Comparison of ENCODE assay signal across 20 mouse cellular contexts in genomic region chr12:99298242-99298641, GRCm38 (mm10).
DNase-seq lines count a peak whose midpoint lies in the region; ATAC-seq and TF ChIP-seq lines count a peak whose summit lies in the region.
"Had no signal": no experiment of that assay in that cellular context is flagged by ENCODE, and none has a peak within 500 bp of the region (broad histone marks: within the 10 kb centered on the region; RNA-seq: fewer than 3 reads in every experiment).

No protein-coding gene starts in this region.

- no peak overlapping the region for H3K4me3 ChIP-seq in forebrain, embryonic 11.5 days (ENCODE audit: low read depth, low read length)
- no peak overlapping the region for H3K4me3 ChIP-seq in forebrain, embryonic 13.5 days
- no peak overlapping the region for H3K4me3 ChIP-seq in heart, embryonic 10.5 days
- no peak overlapping the region for H3K4me3 ChIP-seq in thymus, adult 2 months (ENCODE audit: control insufficient read depth, insufficient read depth, low read length)
- no peak overlapping the region for H3K4me3 ChIP-seq in myocyte
- H3K4me3 ChIP-seq: embryonic facial prominence, embryonic 10.5 days; embryonic facial prominence, embryonic 12.5 days; forebrain, embryonic 15.5 days had no signal

- H3K4me2 ChIP-seq in forebrain, embryonic 11.5 days (ENCODE audit: low read depth, low read length, severe bottlenecking), result no peak overlapping the region
- no peak overlapping the region for H3K4me2 ChIP-seq in forebrain, embryonic 13.5 days
- no peak overlapping the region for H3K4me2 ChIP-seq in myocyte (ENCODE audit: low read depth)
- H3K4me2 ChIP-seq: embryonic facial prominence, embryonic 12.5 days; forebrain, embryonic 15.5 days had no signal

- no peak overlapping the region for H3ac ChIP-seq in myocyte (ENCODE audit: control insufficient read depth, insufficient read length)

- H3K27me3 ChIP-seq in forebrain, embryonic 11.5 days (ENCODE audit: control insufficient read depth, insufficient read depth, low read length), result no peaks in the 10 kb centered on the region
- no peaks in the 10 kb centered on the region for H3K27me3 ChIP-seq in forebrain, embryonic 13.5 days
- H3K27me3 ChIP-seq in heart, embryonic 10.5 days (ENCODE audit: insufficient read depth, poor library complexity, severe bottlenecking), result no peaks in the 10 kb centered on the region
- H3K27me3 ChIP-seq in thymus, adult 2 months (ENCODE audit: control insufficient read depth, insufficient read depth, low read length), result no peaks in the 10 kb centered on the region
- no peaks in the 10 kb centered on the region for H3K27me3 ChIP-seq in myocyte (ENCODE audit: control insufficient read depth, insufficient read depth, insufficient read length)
- H3K27me3 ChIP-seq: embryonic facial prominence, embryonic 12.5 days; forebrain, embryonic 15.5 days had no signal

- H3K27ac ChIP-seq in forebrain, embryonic 11.5 days (ENCODE audit: low read depth, low read length), result 0 out of 2 replicates have a peak overlapping the region, but pooled peaks have one; percentile 19
- H3K27ac ChIP-seq in forebrain, embryonic 13.5 days, result no peak overlapping the region
- peak overlapping the region; percentile 42; the same call in 1 of the 2 replicates for H3K27ac ChIP-seq in heart, embryonic 10.5 days
- H3K27ac ChIP-seq in thymus, adult 2 months (ENCODE audit: control insufficient read depth, insufficient read depth, low read length), result no peak overlapping the region; the same call in 1 of the 2 replicates
- H3K27ac ChIP-seq: embryonic facial prominence, embryonic 12.5 days had no signal

- H3K79me2 ChIP-seq in myocyte (ENCODE audit: control insufficient read depth, insufficient read depth), result no peaks in the 10 kb centered on the region

- TF ChIP-seq POLR2A in thymus, adult 2 months (IDR thresholded peaks at IDR 0.05; ENCODE audit: control insufficient read depth, extremely low read depth, insufficient read depth, low read length, poor library complexity), result no peak
- TF ChIP-seq POLR2A in myocyte (IDR thresholded peaks at IDR 0.05; ENCODE audit: insufficient read length, low read depth), result no peak

- TF ChIP-seq CTCF in thymus, adult 2 months (IDR thresholded peaks at IDR 0.05; ENCODE audit: borderline replicate concordance, control insufficient read depth, extremely low read depth, insufficient read depth, low read length, poor library complexity), result no peak

- H3K9me3 ChIP-seq in forebrain, embryonic 11.5 days (ENCODE audit: control insufficient read depth, low read length), result no peaks in the 10 kb centered on the region
- H3K9me3 ChIP-seq in forebrain, embryonic 13.5 days (replicated peaks), result no peaks in the 10 kb centered on the region
- H3K9me3 ChIP-seq in heart, embryonic 10.5 days, result no peaks in the 10 kb centered on the region
- H3K9me3 ChIP-seq: embryonic facial prominence, embryonic 10.5 days; embryonic facial prominence, embryonic 12.5 days; forebrain, embryonic 15.5 days had no signal

- H3K4me1 ChIP-seq in forebrain, embryonic 11.5 days (replicated peaks; ENCODE audit: control insufficient read depth, insufficient read depth, low read length), result peaks cover 22% of the 10 kb centered on the region
- peaks cover 61% of the 10 kb centered on the region for H3K4me1 ChIP-seq in forebrain, embryonic 13.5 days
- H3K4me1 ChIP-seq in heart, embryonic 10.5 days, result peaks cover 55% of the 10 kb centered on the region
- H3K4me1 ChIP-seq in thymus, adult 2 months (replicated peaks; ENCODE audit: control insufficient read depth, insufficient read depth, low read length), result peaks cover 11% of the 10 kb centered on the region

- WGBS in forebrain, embryonic 11.5 days, result 76% methylated on average over 6 of the region's 6 CpGs
- 64% methylated on average over 6 of the region's 6 CpGs for WGBS in forebrain, embryonic 13.5 days
- 72% methylated on average over 6 of the region's 6 CpGs for WGBS in heart, embryonic 10.5 days
- 18% methylated on average over 6 of the region's 6 CpGs for WGBS in thymus, adult 2 months

- ATAC-seq in forebrain, embryonic 11.5 days (replicated peaks; ENCODE audit: low FRiP score), result no peak
- no peak for ATAC-seq in forebrain, embryonic 13.5 days
- ATAC-seq: forebrain, embryonic 15.5 days had no signal

- H3K36me3 ChIP-seq in forebrain, embryonic 11.5 days (ENCODE audit: control insufficient read depth, insufficient read depth, low read length), result no peaks in the 10 kb centered on the region
- H3K36me3 ChIP-seq in forebrain, embryonic 13.5 days (ENCODE audit: poor library complexity, severe bottlenecking), result no peaks in the 10 kb centered on the region
- no peaks in the 10 kb centered on the region for H3K36me3 ChIP-seq in heart, embryonic 10.5 days
- H3K36me3 ChIP-seq in thymus, adult 2 months (ENCODE audit: control insufficient read depth, insufficient read depth, low read length), result no peaks in the 10 kb centered on the region
- no peaks in the 10 kb centered on the region for H3K36me3 ChIP-seq in myocyte (ENCODE audit: control insufficient read depth, insufficient read depth)
- H3K36me3 ChIP-seq: forebrain, embryonic 15.5 days had no signal

- DNase-seq in forebrain, embryonic 11.5 days (ENCODE audit: low spot score), result no peak
- DNase-seq in heart, embryonic 10.5 days (ENCODE audit: low spot score), result no peak
- no peak for DNase-seq in heart, adult 18-20 months
- DNase-seq in thymus, postnatal 0 days (ENCODE audit: low spot score), result peak; percentile 32
- DNase-seq in thymus, adult 2 months, result no peak
- no peak for DNase-seq in layer of hippocampus, postnatal 25 days (ENCODE audit: extremely low spot score in 1 of 2, low spot score in 1 of 2)
- DNase-seq: adrenal gland, adult 2 months; adrenal gland, postnatal 10 days; adrenal gland, postnatal 36 days; cerebellum, adult 11-12 months; cerebellum, adult 2 months; cerebellum, adult 9-10 months; cerebellum, postnatal 10 days; cerebellum, postnatal 25 days; forebrain, postnatal 0 days had no signal

- no peak overlapping the region for H3K9ac ChIP-seq in forebrain, embryonic 11.5 days (ENCODE audit: low read length)
- no peak overlapping the region for H3K9ac ChIP-seq in forebrain, embryonic 13.5 days
- H3K9ac ChIP-seq: embryonic facial prominence, embryonic 12.5 days; forebrain, embryonic 15.5 days; forebrain, postnatal 0 days had no signal

TF ChIP-seq in myocyte, 11 proteins besides CTCF, POLR2A, EP300 and RAD21:
- TF ChIP-seq USF1 (IDR thresholded peaks at IDR 0.05; ENCODE audit: low read depth) (no peak), MAX (IDR thresholded peaks at IDR 0.05; ENCODE audit: low read depth) (no peak), MYOD1 (IDR thresholded peaks at IDR 0.05; ENCODE audit: control insufficient read depth in 1 of 3, insufficient read length in 2 of 3, low read depth in 2 of 3) (peak in 2 of 3 experiments; percentile 66 to 72)

Comparison
In these comparisons a context has a peak if more than half of its experiments do, and no peak if none do; other contexts are left out.
1. H3K27ac ChIP-seq: peak in forebrain, embryonic 11.5 days (single experiment) and heart, embryonic 10.5 days (single experiment); none in forebrain, embryonic 13.5 days (single experiment) and thymus, adult 2 months (single experiment).